Mouse (Mus musculus) adrenal gland, adult 18-20 months (tissue): ENCODE data around the gene Dennd4a. TPM values are rescaled to one million over a fixed set of nuclear protein-coding genes. Genes with fewer than 3 reads are reported as not detected.

Experiments used
- DNase-seq, 2 experiments: peaks; one replicate each; pipeline ENCODE4 v3.0.0; 2021 to 2022; ENCODE audit warnings: low spot score in 2 of 2
- total RNA-seq, 2 experiments: library from RNA; stranded (reverse); gene quantifications; 1 replicate in 1 of 2; 2 replicates in 1 of 2; pipeline ENCODE4 v1.2.3; 2021

Dennd4a gene
- total RNA-seq, 2 experiments from 2014 or later: 15.9 to 18.9 TPM

DNA sequence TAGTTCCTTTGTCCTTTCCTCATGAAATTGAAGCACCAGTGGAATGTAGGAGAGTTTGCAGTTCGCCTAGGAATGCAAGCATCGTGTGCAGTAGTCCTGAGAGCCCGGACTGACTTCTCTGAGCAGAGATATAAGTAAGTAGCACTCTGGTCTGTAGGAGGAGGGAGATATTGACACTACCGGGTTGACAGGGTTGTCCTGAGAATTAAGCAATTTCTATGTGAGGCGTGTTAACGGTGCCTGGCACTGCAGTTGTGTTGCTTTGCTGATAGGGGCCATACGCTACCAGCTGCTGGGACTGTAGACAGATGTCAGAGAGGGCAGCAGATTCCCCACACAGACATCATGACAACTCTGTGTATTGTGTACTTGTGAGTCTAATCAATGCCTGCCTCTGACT lies 142.1 kb downstream of the Dennd4a start:
- no peak for DNase-seq

DNA sequence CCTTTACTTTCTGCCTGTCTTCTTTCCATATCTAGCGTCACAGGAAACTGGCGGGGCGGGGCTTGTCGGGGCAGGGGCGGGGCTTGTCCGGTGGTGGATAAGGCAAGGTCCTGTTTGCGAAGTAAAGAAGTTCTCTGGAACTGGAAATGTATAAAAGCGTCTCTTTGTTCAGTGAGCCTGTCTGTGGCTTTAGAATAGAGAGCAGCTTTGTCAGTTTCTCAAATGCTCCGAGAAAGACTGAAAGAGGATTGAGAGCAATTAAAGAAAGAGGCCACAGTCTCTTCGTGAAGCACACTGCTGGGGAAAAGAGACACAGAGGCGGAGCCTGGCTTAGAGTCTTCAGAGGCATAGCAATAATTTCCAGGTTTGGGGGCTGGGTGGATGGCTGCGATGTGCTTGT lies 145.2 kb downstream of the Dennd4a start:
- DNase-seq: no peak

DNA sequence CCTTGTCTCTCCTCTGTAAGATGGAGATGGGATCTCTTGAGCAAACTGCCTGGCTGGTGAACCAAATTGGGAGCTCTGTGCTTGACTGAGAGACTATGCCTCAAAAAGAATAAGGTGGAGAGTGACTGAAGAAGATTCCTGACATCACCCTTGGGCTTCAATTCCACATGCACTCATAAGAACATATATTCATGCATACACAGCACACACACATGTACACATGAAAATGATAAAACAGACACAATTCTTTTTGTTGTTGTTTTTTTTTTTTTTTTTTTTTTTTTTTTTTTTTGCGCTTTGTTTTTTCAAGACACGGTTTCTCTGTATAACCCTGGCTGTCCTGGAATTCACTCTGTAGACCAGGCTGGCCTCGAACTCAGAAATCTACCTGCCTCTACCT lies 146.1 kb downstream of the Dennd4a start:
- no peak for DNase-seq

DNA sequence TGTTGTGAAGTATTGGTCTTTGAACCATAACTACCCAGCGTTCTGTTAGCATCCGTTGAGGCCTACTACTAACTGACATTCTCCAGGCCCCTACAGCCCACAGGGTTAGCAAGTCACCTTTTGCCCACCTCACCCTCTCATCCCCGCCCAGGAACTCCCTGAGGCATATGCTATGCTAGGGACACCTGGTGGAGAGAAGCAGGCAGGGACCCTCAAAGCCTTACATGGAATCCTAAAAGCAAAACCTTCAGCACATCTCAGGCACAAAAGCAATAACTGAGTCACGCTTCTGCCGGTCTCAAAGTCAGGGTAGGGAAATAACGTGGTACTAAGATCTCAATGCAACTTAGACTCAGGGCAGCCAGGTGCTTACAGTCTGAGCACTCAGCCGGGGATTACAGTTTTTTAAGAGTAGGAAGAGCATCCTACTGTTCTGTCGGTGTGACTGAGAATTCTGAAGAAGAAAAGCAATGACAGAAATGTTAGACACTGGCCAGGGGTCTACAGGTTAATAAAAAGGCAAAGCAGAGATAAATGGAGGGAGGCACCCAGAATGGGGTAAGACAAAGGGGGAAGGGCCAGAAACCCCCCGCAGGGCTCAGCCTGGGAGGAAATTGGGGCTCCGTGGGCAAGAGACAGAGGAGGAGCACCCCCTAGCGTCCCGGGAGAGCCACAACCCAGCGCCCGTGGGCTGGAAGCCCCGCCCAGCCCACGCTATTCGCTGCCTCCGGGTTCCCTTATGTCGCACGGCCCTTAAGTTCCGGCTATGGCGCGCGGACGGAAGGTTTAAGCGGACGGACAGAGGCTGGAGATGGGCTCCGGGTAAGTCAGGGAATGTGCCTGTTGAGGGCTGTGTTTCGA lies 149.2 kb downstream of the Dennd4a start, which contains the start of gene Ints14:
Ints14 (plus strand) TSS at position 789 of the 861 bp plus-strand sequence.
- peak; percentile 94 to 97 for DNase-seq

DNA sequence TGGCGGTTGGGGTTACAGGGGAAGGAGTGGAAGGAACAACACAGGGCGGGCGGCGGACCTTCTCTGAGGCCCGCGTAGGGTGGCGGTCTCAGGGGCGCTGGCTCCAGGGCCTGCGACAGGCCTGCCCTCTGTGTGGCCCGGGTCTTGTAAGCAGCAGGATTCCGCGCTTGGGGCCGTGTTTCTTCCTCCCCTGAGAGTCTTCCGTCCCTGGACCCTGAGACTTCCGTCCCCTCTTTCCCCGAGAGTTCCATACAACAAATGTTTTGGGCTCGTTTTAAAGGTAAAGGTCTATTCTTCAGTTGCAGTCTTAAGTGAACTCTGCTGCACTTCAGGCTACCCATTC lies 149.8 kb downstream of the Dennd4a start:
- DNase-seq: no peak

Other genes with a start within 250 kb of the Dennd4a start
- 100 to 1,000 TPM; 218 to 290 TPM for gene Rab11a, start 73.6 kb upstream of the Dennd4a start, total RNA-seq
- not detected for gene Slc24a1, start 140.3 kb downstream of the Dennd4a start, total RNA-seq
- 10 to 100 TPM; 22.3 to 23.5 TPM for gene Ints14, start 149.6 kb downstream of the Dennd4a start, total RNA-seq
- gene Hacd3, start 210.4 kb downstream of the Dennd4a start, total RNA-seq: 100 to 1,000 TPM; 216 to 368 TPM
- 10 to 100 TPM; 91.8 to 92.9 TPM for gene Dpp8, start 221.1 kb downstream of the Dennd4a start, total RNA-seq